Mouse (Mus musculus): ENCODE results near the gene Igsf3. TPM values are rescaled to one million over a fixed set of nuclear protein-coding genes. Genes with fewer than 3 reads are reported as not detected.

Igsf3 gene
- polyA plus RNA-seq, 1 experiment from 2014 or later, result 40.5 TPM

- Histone ChIP-seq H3K27me3 (ENCODE audit: control insufficient read depth, insufficient read depth, low read depth, low read length) (no peaks in the 10 kb centered on the region), H3K4me1 (replicated peaks; ENCODE audit: control insufficient read depth, insufficient read depth, low read length) (peaks cover 31% of the 10 kb centered on the region), H3K4me2 (ENCODE audit: low read depth, low read length) (no peak overlapping the region), H3K9ac (ENCODE audit: low read length) (no peak overlapping the region), H3K27ac (ENCODE audit: low read length) (peak overlapping the region; percentile 18), H3K36me3 (ENCODE audit: control insufficient read depth, insufficient read depth, low read length) (no peaks in the 10 kb centered on the region), H3K4me3 (ENCODE audit: low read length) (no peak overlapping the region), H3K9me3 (ENCODE audit: control insufficient read depth, low read length) (no peaks in the 10 kb centered on the region)
- WGBS, result 29% methylated on average over 8 of the region's 8 CpGs
- peak; percentile 85 for ATAC-seq (ENCODE audit: low read depth)
These were observed 9.6 kb downstream of the Igsf3 start for GRCm38 (mm10) chr3:101386430-101387016.

- Histone ChIP-seq H3K27ac (ENCODE audit: low read length) (no peak overlapping the region), H3K9me3 (ENCODE audit: control insufficient read depth, low read length) (no peaks in the 10 kb centered on the region), H3K9ac (ENCODE audit: low read length) (no peak overlapping the region), H3K4me2 (ENCODE audit: low read depth, low read length) (no peak overlapping the region), H3K4me1 (replicated peaks; ENCODE audit: control insufficient read depth, insufficient read depth, low read length) (peaks cover 30% of the 10 kb centered on the region), H3K27me3 (ENCODE audit: control insufficient read depth, insufficient read depth, low read depth, low read length) (no peaks in the 10 kb centered on the region), H3K36me3 (ENCODE audit: control insufficient read depth, insufficient read depth, low read length) (no peaks in the 10 kb centered on the region), H3K4me3 (ENCODE audit: low read length) (no peak overlapping the region)
- 21% methylated on average over 10 of the region's 10 CpGs for WGBS
- no peak for ATAC-seq (ENCODE audit: low read depth)
These were observed 11.0 kb downstream of the Igsf3 start for GRCm38 (mm10) chr3:101387849-101388248.

GRCm38 (mm10) chr3:101389566-101389965 is 12.7 kb downstream of the Igsf3 start:
- H3K4me1 ChIP-seq (replicated peaks; ENCODE audit: control insufficient read depth, insufficient read depth, low read length), result peaks cover 38% of the 10 kb centered on the region
- WGBS, result 82% methylated on average over 3 of the region's 3 CpGs

GRCm38 (mm10) chr3:101390472-101390871 is 13.6 kb downstream of the Igsf3 start:
- no peak overlapping the region for H3K4me3 ChIP-seq (ENCODE audit: low read length)
- no peak overlapping the region for H3K27ac ChIP-seq (ENCODE audit: low read length)
- H3K4me1 ChIP-seq (replicated peaks; ENCODE audit: control insufficient read depth, insufficient read depth, low read length), result peaks cover 47% of the 10 kb centered on the region
- no peak overlapping the region for H3K9ac ChIP-seq (ENCODE audit: low read length)
- ATAC-seq (ENCODE audit: low read depth), result no peak
- H3K27me3 ChIP-seq (ENCODE audit: control insufficient read depth, insufficient read depth, low read depth, low read length), result no peaks in the 10 kb centered on the region
- 62% methylated on average over 9 of the region's 9 CpGs for WGBS
- no peaks in the 10 kb centered on the region for H3K36me3 ChIP-seq (ENCODE audit: control insufficient read depth, insufficient read depth, low read length)
- no peak overlapping the region for H3K4me2 ChIP-seq (ENCODE audit: low read depth, low read length)
- no peaks in the 10 kb centered on the region for H3K9me3 ChIP-seq (ENCODE audit: control insufficient read depth, low read length)

More at GRCm38 (mm10) chr3:101389566-101389965, 12.7 kb downstream of the Igsf3 start:
- no peaks in the 10 kb centered on the region for H3K27me3 ChIP-seq (ENCODE audit: control insufficient read depth, insufficient read depth, low read depth, low read length)
- no peak overlapping the region for H3K9ac ChIP-seq (ENCODE audit: low read length)
- no peak for ATAC-seq (ENCODE audit: low read depth)
- H3K9me3 ChIP-seq (ENCODE audit: control insufficient read depth, low read length), result no peaks in the 10 kb centered on the region
- H3K27ac ChIP-seq (ENCODE audit: low read length), result no peak overlapping the region
- H3K4me3 ChIP-seq (ENCODE audit: low read length), result no peak overlapping the region
- no peak overlapping the region for H3K4me2 ChIP-seq (ENCODE audit: low read depth, low read length)
- no peaks in the 10 kb centered on the region for H3K36me3 ChIP-seq (ENCODE audit: control insufficient read depth, insufficient read depth, low read length)

- 91% methylated on average over 6 of the region's 6 CpGs for WGBS
- Histone ChIP-seq H3K4me2 (ENCODE audit: low read depth, low read length) (no peak overlapping the region), H3K9ac (ENCODE audit: low read length) (no peak overlapping the region), H3K27me3 (ENCODE audit: control insufficient read depth, insufficient read depth, low read depth, low read length) (no peaks in the 10 kb centered on the region), H3K4me3 (ENCODE audit: low read length) (no peak overlapping the region), H3K27ac (ENCODE audit: low read length) (no peak overlapping the region), H3K36me3 (ENCODE audit: control insufficient read depth, insufficient read depth, low read length) (no peaks in the 10 kb centered on the region), H3K9me3 (ENCODE audit: control insufficient read depth, low read length) (no peaks in the 10 kb centered on the region), H3K4me1 (replicated peaks; ENCODE audit: control insufficient read depth, insufficient read depth, low read length) (peaks cover 56% of the 10 kb centered on the region)
- no peak for ATAC-seq (ENCODE audit: low read depth)
These were observed 15.1 kb downstream of the Igsf3 start for GRCm38 (mm10) chr3:101391991-101392390.

- Histone ChIP-seq H3K4me2 (ENCODE audit: low read depth, low read length) (no peak overlapping the region), H3K27ac (ENCODE audit: low read length) (peak overlapping the region; percentile 34; the same call in 1 of the 2 replicates), H3K36me3 (ENCODE audit: control insufficient read depth, insufficient read depth, low read length) (no peaks in the 10 kb centered on the region), H3K4me1 (replicated peaks; ENCODE audit: control insufficient read depth, insufficient read depth, low read length) (peaks cover 63% of the 10 kb centered on the region), H3K27me3 (ENCODE audit: control insufficient read depth, insufficient read depth, low read depth, low read length) (no peaks in the 10 kb centered on the region), H3K4me3 (ENCODE audit: low read length) (no peak overlapping the region), H3K9ac (ENCODE audit: low read length) (no peak overlapping the region), H3K9me3 (ENCODE audit: control insufficient read depth, low read length) (no peaks in the 10 kb centered on the region)
- ATAC-seq (ENCODE audit: low read depth), result no peak
- 68% methylated on average over 6 of the region's 6 CpGs for WGBS
These were observed 16.3 kb downstream of the Igsf3 start for GRCm38 (mm10) chr3:101393103-101393644.

- Histone ChIP-seq H3K4me3 (ENCODE audit: low read length) (no peak overlapping the region), H3K36me3 (ENCODE audit: control insufficient read depth, insufficient read depth, low read length) (no peaks in the 10 kb centered on the region), H3K4me2 (ENCODE audit: low read depth, low read length) (no peak overlapping the region), H3K9me3 (ENCODE audit: control insufficient read depth, low read length) (no peaks in the 10 kb centered on the region), H3K4me1 (replicated peaks; ENCODE audit: control insufficient read depth, insufficient read depth, low read length) (peaks cover 65% of the 10 kb centered on the region), H3K27ac (ENCODE audit: low read length) (peak overlapping the region; percentile 34; the same call in 1 of the 2 replicates), H3K27me3 (ENCODE audit: control insufficient read depth, insufficient read depth, low read depth, low read length) (no peaks in the 10 kb centered on the region), H3K9ac (ENCODE audit: low read length) (no peak overlapping the region)
- ATAC-seq (ENCODE audit: low read depth), result no peak
- WGBS, result 60% methylated on average over 19 of the region's 19 CpGs
These were observed 17.0 kb downstream of the Igsf3 start for GRCm38 (mm10) chr3:101393659-101394539.

GRCm38 (mm10) chr3:101395341-101395740 is 18.5 kb downstream of the Igsf3 start:
- Histone ChIP-seq H3K9ac (ENCODE audit: low read length) (no peak overlapping the region; the same call in 1 of the 2 replicates), H3K9me3 (ENCODE audit: control insufficient read depth, low read length) (no peaks in the 10 kb centered on the region), H3K4me2 (ENCODE audit: low read depth, low read length) (no peak overlapping the region), H3K36me3 (ENCODE audit: control insufficient read depth, insufficient read depth, low read length) (no peaks in the 10 kb centered on the region), H3K27ac (ENCODE audit: low read length) (peak overlapping the region; percentile 82), H3K27me3 (ENCODE audit: control insufficient read depth, insufficient read depth, low read depth, low read length) (no peaks in the 10 kb centered on the region), H3K4me3 (ENCODE audit: low read length) (no peak overlapping the region), H3K4me1 (replicated peaks; ENCODE audit: control insufficient read depth, insufficient read depth, low read length) (peaks cover 66% of the 10 kb centered on the region)
- WGBS, result 30% methylated on average over 5 of the region's 5 CpGs
- peak; percentile 44; the same call in 1 of the 2 replicates for ATAC-seq (ENCODE audit: low read depth)

GRCm38 (mm10) chr3:101396061-101396460 is 19.2 kb downstream of the Igsf3 start:
- no peak overlapping the region for H3K9ac ChIP-seq (ENCODE audit: low read length)
- 58% methylated on average over 3 of the region's 3 CpGs for WGBS
- no peak overlapping the region for H3K4me2 ChIP-seq (ENCODE audit: low read depth, low read length)
- no peak for ATAC-seq (ENCODE audit: low read depth)
- H3K4me1 ChIP-seq (replicated peaks; ENCODE audit: control insufficient read depth, insufficient read depth, low read length), result peaks cover 64% of the 10 kb centered on the region
- H3K9me3 ChIP-seq (ENCODE audit: control insufficient read depth, low read length), result no peaks in the 10 kb centered on the region
- H3K4me3 ChIP-seq (ENCODE audit: low read length), result no peak overlapping the region
- H3K27ac ChIP-seq (ENCODE audit: low read length), result peak overlapping the region; percentile 18
- H3K27me3 ChIP-seq (ENCODE audit: control insufficient read depth, insufficient read depth, low read depth, low read length), result no peaks in the 10 kb centered on the region
- H3K36me3 ChIP-seq (ENCODE audit: control insufficient read depth, insufficient read depth, low read length), result no peaks in the 10 kb centered on the region
